Mouse (Mus musculus) spleen, postnatal 36 days (tissue): ENCODE measurements around the gene Ncapd2.

ENCODE experiments used
- DNase-seq, 2 experiments: peaks; one replicate each; pipeline ENCODE4 v3.0.0; 2022; ENCODE audit warnings: low spot score in 2 of 2, mixed read lengths in 1 of 2

Ncapd2 gene

DNA sequence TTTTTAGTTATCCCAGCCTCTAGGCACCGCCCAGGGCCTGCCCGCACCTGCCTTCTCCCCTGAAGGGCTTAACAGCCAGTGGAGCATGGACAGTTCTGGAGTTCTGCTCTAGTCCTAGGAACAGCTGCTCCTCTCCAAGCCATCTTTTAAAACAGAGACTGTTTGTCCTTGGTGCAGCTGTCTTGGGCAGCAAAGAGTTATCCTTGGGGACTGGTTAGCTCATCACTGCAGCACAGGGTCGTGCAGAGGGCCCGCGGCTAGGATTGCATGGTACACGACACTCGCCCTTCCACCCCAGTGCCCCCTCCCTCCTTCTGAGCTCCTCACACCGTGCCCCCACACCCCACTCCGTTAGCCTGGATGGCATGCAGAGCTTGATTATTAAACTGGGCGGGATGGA is 44.2 kb downstream of the Ncapd2 start:
- no peak for DNase-seq

- DNase-seq = peak in 1 of 2 experiments; percentile 35
These were observed 44.7 kb downstream of the Ncapd2 start for GRCm38 (mm10) chr6:125146797-125147196.

DNA sequence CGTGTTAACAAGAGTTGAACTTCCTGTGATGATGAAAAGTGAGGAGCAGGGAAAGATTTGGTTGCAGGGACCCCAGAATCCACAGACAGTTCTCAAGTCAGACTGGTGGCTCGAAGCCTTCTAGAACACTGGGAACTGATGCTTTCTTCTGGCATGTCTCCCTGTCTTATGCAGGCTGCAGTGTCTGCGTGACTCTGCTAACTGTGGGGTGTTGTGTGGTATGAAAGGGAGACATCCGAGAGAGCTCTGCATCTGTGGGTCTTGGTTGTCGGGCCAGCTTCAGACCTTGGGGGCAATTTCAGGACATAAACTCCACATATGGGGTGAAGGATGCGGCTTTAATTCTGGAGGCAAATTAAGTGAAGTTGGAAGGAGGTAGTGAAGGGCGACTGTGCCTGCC is 45.4 kb downstream of the Ncapd2 start:
- DNase-seq = no peak

- no peak for DNase-seq
These were observed 46.0 kb downstream of the Ncapd2 start for GRCm38 (mm10) chr6:125145479-125145951.

GRCm38 (mm10) chr6:125145001-125145400 is 46.5 kb downstream of the Ncapd2 start, which contains the start of gene Iffo1:
TSS of gene Iffo1 (plus strand) at chr6:125145241.
- peak; percentile 86 to 89 for DNase-seq

GRCm38 (mm10) chr6:125143904-125144303 is 47.6 kb downstream of the Ncapd2 start:
- DNase-seq = no peak

- DNase-seq = no peak
These were observed 48.4 kb downstream of the Ncapd2 start for GRCm38 (mm10) chr6:125143128-125143527.

GRCm38 (mm10) chr6:125142436-125142835 is 49.1 kb downstream of the Ncapd2 start:
- DNase-seq = no peak

GRCm38 (mm10) chr6:125139747-125140146 is 51.8 kb downstream of the Ncapd2 start:
- no peak for DNase-seq

- no peak for DNase-seq
These were observed 54.4 kb downstream of the Ncapd2 start for GRCm38 (mm10) chr6:125137002-125137671.

- DNase-seq = no peak
These were observed 59.0 kb downstream of the Ncapd2 start for GRCm38 (mm10) chr6:125132470-125132869.

DNA sequence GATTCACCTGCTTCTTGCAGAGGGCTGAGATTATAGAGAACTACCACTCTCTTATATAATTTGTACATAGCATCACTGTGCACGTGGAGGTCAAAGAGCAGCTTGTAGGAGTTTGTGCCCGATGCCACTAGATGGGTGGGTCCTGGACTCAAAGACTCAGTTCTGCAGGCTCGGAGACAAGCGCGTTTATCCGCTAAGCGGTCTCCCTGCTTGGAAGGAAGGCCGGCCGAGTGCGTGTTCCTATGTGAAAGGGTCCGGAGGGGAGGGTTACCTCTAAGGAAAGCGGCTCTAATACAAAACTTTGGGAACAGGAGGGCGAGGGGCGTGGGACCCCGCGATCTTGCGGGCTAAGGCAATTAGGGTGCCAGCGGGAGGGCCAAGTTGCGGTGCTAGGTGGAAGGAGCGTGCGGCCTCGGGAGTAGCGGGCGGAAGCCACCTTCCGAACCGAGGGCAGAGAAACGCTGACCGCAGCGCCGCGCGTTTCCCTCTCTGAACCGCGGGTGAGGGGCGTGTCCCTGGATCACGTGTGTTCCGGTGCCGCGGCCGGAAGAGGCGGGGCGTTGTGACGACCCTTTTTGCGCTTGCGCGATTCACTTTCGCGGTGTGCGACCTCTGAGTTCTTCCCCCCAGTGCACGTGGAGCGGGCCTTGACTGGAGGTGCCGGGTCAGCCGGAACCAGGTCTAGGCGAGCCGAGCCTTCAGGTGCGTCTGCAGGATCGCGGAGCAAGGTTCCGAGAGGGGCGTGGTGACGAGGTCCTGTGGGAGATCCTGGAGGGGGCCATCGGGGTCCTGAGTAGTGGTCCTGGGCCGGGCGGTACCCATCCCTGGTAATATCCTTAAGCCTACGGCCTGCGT is 60.0 kb downstream of the Ncapd2 start, which contains the start of gene Nop2:
Gene Nop2, plus strand, starts transcription at position 608 of the 855 bp plus-strand sequence.
- peak; percentile 85 to 89 for DNase-seq

DNA sequence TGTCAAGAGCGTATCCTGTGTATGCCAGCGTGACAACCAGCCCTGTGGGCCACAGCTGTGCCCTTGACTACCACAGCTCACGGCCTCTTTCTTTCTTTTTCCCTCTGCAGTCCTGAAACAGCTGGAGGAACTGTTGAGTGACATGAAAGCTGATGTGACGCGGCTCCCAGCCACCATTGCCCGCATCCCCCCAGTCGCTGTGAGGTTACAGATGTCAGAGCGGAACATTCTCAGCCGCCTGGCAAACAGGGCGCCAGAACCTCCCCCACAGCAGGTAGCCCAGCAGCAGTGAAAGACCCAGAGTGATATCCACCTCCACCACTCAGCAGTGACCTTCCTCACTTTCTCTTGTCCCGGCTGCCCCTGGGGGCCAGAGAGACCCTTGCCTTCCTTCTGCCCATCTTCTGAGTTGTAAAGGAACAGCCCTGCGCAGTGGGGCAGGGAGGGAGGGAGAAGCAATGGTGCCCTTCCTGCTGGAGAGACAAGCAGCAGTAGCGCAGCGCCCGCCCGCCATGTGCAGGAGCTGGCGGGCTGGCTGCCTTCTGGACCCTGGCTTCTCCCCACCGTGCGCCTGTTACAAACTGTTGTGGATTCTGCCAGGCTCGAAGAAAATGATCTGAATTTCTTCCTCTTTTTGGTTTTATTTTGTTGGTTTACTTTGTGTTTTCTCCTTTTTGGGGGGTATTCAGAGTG is 61.6 kb downstream of the Ncapd2 start:
- no peak for DNase-seq

- DNase-seq = no peak
These were observed 62.8 kb downstream of the Ncapd2 start for GRCm38 (mm10) chr6:125128724-125129123.

GRCm38 (mm10) chr6:125119387-125119786 is 72.1 kb downstream of the Ncapd2 start:
- no peak for DNase-seq
